Mouse (Mus musculus) monocyte, adult 2 months (primary cell): ENCODE data around the gene Corin.

ENCODE experiments used
- DNase-seq, 2 experiments: peaks; one replicate each; pipeline ENCODE4 v3.0.0; 2022; ENCODE audit warnings: low spot score in 2 of 2, low read depth in 1 of 2

Corin gene

DNA sequence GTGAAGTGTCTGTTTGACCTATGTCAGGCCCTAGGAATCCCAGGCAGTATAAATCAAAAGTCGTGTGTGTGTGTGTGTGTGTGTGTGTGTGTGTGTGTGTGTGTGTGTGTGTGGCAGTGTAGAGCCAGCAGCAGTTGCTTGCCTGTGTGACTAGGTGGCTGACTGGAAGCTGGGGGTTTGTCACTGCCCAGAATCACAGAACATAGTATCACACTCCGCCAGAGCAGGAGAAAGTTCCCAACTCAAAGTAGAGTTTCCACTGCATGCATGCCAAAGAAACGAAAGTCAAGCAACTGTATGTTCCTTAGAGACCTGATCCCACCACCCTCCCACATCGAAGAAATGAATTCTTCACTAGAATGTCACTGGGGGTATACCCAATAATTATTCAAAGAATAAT lies 61.3 kb downstream of the Corin start:
- no peak for DNase-seq

DNA sequence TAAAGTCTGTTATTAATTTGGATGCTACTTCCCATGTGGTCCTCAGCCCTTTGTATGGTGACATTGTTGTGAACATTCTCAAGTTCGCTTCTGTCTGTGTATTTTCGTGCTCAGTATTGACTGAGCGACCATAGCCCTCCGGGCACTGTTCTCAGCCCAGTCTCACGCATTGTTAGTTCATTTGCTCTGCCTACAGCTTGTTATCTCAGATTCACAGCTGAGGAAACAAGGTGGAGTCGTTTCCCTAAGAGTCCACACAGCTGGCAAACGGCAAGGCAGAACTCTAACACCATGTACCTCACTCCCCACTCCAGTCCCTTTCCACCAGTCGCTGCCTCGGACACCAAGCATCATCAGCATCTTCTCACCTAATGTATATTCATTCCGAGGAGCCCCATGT lies 63.1 kb downstream of the Corin start:
- no peak for DNase-seq

GRCm38 (mm10) chr5:72435085-72435484 lies 69.2 kb downstream of the Corin start:
- no peak for DNase-seq

DNA sequence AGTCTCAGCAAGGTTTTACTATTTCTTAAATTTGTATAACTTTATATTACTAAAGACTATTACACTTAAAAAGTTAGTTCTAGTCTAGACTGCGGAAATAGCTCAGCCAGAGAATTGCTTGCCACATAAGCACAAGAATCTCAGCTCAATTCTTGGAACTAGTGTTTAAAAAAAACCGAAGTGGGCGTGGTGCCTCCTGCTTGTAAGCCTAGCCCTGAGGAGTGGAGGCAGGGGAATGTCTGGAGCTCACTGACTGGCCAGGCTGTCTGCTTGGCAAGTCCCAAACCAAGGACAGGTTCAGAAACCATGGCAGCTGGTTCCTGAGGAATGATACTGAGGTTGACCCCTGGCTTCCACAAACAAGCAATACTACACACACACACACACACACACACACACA lies 72.4 kb downstream of the Corin start:
- no peak for DNase-seq

GRCm38 (mm10) chr5:72427556-72427955 lies 76.7 kb downstream of the Corin start:
- no peak for DNase-seq

- DNase-seq = no peak
Measured at GRCm38 (mm10) chr5:72425342-72426010, 78.8 kb downstream of the Corin start.

DNA sequence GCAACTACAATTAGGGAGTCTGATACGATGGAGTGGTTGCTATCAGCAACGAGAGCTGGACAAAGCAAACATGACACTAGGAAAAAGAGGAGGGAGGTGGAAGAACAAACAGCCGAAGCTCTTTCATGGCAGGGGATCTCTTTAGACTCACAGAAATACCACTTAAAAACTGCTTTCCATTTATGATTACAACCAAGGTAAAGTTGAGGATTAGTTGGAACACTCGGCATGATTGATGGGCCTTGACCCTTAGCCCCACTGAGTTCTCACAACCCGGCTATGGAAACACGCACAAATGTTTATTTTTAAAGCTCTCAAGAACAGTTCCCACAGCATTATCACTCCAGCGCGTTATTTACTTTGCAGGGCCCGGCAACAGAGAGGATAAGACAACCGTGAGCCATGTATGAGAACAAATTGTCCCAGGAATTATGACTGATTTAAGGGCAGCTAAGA lies 92.4 kb downstream of the Corin start:
- DNase-seq = no peak

DNA sequence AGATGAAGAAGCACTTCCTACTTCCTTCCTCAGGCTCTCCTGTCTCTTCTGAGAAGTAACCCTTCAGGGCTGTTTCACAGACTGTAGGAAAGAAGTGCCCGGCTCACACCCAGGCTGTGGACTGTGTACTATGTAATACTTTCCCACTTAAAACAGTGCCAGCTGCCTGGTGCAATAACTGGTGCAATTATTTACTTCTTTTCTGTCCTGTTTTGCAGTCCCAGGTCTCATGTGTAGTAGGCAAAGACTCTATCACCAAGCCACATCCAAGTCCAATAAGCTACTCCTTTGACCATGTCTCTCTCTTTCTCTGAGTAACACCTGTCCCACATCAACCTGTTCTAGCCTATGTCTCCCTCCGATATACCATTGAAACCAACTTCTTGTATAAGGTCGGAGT lies 93.4 kb downstream of the Corin start:
- DNase-seq = no peak

DNA sequence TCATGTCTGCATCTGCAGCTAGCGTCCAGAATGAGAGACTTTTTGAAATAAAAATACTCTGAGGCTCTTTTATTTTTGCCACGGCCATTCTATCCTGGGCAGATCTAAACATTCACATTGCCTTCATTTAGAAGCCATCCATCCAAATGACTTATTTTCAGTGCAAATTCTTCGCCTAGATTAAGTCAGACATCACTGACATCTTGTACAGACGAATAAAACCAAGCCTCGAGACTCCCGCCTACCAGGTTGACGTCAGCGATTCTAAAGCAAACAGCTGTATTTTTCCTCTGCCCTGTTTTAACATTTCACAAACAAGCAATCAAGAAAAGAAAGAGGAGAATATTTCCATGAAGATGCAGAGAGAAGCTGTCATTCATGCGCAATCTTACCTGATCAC lies 100.9 kb downstream of the Corin start:
- no peak for DNase-seq

DNA sequence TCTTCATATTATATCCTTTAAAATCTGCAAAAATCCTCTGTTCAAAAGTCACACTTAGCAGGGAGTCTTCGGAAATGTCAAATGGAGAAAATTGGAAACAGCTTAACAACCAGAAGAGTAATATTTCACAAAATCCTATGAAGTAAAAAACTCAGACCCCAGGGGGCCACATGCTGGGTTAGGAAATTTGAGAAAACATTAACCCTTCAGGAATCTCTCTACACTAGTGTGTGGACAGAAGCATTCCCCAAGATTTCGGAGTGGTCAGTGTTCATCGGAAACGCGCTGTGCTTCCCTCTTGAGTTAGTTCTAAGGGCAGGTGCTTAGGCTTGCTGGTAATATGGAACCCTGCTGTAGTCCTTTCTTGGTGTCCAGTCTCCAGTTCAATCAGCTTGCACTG lies 101.4 kb downstream of the Corin start:
- DNase-seq = no peak

GRCm38 (mm10) chr5:72401778-72402177 lies 102.5 kb downstream of the Corin start:
- no peak for DNase-seq

DNA sequence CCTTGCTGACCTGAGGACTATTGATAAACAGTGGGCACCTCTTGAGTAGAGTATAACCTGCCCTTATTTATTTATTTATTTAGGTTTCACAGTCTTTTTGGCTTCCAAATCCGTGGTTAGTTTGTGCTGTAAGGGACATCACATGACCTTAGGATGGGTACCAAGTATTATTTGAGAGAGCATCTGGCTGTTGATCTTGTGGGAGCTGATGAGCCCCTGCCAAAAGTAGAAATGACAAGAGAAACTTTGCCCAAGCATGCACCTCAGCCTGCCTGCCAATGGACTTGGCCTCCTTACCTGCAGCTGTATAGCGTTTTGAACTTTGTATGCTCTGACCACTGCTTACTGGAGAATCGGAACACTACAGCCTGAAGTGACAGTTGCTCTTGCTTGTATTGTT lies 103.0 kb downstream of the Corin start:
- DNase-seq = no peak

GRCm38 (mm10) chr5:72382148-72382547 lies 122.1 kb downstream of the Corin start:
- DNase-seq = no peak

GRCm38 (mm10) chr5:72380616-72381015 lies 123.7 kb downstream of the Corin start:
- no peak for DNase-seq

GRCm38 (mm10) chr5:72368004-72368403 lies 136.3 kb downstream of the Corin start:
- DNase-seq = no peak

DNA sequence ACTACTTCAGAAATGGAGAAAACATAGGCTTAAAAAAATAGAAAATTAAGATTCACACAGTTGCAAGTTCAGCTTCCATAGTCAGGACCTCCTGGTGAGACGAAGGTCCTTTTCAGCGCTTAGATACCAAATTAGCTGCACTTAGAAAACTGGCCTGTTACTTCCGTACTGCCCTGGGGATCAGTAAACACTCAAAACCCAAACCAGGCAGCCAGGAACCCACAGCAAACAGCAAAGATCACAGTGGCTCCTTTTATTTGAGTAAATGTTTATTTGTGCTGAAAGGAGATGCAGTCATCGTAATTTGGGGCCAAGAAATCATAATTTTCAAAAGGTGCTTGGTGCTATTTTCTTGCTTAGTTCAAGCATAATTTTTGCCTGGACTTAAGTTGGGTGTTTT lies 138.5 kb downstream of the Corin start:
- DNase-seq = no peak

- no peak for DNase-seq
Measured at GRCm38 (mm10) chr5:72363838-72364237, 140.4 kb downstream of the Corin start.

DNA sequence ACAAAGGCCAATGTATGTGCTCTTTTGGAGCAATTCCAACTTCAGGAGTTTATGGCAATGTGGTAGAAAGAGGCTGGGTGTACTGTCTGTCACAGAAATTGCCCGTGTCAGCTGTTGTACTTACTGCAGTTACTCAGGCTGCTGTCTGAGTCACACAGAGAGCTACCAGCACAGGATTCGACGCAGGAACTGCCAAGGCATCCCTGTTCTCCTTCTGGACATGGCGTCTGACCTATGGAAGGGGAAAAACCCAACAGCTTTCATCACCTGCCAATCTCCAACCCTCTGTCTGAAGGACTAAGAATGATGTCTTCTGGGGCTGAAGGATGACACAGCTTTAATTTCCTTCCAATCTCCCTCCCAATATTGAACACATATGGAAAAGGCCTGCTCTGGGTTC lies 150.5 kb downstream of the Corin start:
- no peak for DNase-seq

DNA sequence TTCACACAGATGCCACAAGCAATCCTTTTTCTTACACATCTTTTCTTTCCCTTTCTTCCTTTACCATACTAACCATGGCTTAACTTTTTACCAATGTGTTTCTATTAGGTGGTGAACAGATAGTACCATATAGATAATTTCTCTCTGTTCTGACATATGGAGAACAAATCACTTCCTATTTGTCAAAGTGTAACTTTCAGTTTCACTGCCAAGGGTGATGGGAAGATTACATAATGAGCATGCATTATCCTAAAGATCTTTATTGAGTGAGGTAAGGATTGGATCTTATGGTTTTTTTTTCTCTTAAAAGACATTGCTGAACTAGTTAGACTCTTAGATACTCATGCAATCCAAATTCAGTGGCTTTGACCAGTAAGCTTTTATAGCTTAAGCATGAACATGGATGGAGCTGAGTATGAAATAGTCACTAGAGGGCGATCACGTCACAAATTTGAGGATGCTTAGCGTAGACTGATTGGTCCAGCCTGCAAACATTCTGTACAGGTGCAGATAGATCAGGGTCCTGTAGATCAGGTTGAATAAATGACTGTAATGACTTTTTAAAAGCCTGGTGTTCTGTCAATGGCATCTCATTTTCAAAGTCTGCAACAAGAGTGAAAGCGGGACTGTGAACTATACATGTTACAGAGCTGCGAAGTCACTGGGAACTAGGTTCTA lies 154.1 kb downstream of the Corin start:
- DNase-seq = no peak

DNA sequence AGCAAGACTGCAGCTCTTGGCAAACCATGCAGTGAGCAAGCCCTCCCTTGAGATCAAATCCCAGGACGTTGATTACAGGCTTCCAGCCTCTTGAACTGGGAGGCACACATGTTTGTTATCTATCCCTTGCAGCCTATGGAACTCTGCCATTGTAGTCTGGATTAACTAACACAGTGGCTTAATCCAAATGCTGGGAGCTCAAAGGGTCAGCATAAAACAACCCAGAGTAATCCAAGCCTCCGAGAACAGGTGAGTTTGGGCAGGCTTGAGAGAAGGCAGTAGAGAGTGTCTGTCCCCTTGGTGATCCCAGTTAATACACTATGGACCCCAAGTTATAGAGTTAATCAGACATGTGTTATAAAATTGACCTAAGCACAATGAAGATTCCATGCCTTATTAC lies 155.7 kb downstream of the Corin start:
- DNase-seq = no peak

DNA sequence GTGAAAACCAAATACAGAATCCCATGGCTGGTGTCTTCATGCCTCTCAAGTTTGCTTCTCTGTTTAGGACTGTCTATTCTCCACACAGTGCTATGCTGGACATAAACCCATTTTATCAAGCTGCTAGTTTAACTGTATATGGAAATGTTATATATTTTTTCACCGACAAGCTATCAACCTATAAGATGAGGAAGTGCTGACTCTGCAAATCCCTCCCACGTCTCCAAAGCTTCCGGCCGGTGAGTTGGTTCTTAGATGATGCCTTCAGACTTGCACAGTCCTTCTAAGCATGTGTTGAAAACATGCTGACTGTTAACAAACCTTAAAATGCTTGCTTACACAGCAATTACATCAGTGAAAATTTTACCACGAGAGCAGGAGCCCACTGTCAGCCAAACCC lies 168.4 kb downstream of the Corin start:
- DNase-seq = no peak

GRCm38 (mm10) chr5:72332901-72333300 lies 171.4 kb downstream of the Corin start:
- no peak for DNase-seq

DNA sequence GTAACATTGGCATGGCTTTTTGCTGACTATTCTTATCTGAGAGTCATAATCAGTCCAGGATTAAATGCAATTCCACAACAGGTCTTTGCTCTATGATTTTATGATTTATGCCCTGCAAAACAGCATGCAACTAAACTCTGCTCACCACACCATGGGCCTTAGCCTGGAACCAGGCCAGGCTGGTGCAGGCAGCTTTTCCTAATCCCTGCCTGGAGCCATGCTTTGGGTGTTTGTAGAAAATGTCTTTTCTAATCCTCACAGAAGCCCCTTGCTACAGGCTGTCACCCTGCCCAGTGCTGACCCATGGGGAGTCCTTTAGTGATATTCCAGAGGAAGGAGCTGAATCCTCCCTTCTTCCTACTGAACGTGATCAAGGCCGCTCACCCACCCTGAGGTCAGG lies 173.1 kb downstream of the Corin start:
- DNase-seq = no peak
